Mouse (Mus musculus): ENCODE data around the gene Stk11. TPM values are rescaled to one million over a fixed set of nuclear protein-coding genes. Genes with fewer than 3 reads are reported as not detected.
A peak's percentile ranks its signal among the peaks of the same experiment; 100 is the strongest.
"Not testable (repeated sequence)": the region's sequence is repeated elsewhere in the genome, so short reads cannot be mapped to it uniquely, and the experiment has no call there.

Gene Stk11
- polyA plus RNA-seq, 1 experiment: 222 TPM

DNA sequence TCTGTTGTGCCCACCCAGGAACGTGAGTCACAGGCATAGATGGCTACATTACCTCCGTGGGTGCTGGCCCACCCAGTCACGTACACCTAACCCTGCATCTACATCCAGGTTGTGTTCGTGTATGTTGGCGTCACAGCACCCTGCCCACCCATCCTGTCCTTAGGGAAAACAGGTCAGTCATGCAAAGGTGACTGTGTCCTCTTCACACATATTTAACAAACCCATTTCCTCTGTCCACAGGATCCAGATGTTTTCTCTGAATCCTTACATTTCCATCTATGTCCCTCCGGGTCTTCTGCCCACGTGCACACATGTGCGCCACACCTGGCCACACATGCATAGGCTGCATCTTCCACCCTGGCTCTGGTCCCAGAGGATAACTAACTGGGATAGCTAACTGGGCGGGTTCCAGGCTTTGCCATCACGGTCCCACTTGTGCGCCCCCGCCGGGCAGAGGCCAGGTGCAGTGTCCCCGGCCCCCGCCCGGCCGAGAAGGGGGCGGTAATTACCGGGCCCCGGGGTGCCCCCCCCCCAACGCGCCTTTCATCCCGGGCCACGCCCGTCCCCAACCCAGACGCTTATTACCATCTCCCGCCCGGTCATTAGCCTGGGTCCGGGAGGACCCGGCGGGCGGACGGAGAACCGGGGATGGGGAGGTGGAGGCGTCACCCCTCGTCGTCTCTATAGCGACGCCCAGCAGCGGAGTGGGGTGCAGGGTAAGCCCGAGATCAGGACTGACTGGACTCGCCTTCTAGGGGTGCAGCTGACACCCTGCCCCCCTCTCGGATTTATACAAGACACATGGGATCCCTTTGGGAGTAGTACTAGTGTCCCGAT, 48.8 kb downstream of the Stk11 start:
- TF ChIP-seq POLR2A (IDR thresholded peaks at IDR 0.05; ENCODE audit: control insufficient read depth, low read depth, low read length) (no peak), CTCF (IDR thresholded peaks at IDR 0.05; ENCODE audit: control insufficient read depth, insufficient read depth, insufficient replicate concordance, low read depth, low read length) (no peak)
- no peaks in the 10 kb centered on the region for H3K36me3 ChIP-seq (ENCODE audit: control insufficient read depth, insufficient read depth, low read length)
- peak overlapping the region; percentile 68 for H3K4me3 ChIP-seq (ENCODE audit: control insufficient read depth, low read depth, low read length)
- H3K27ac ChIP-seq (ENCODE audit: control insufficient read depth, insufficient read depth, low read depth, low read length): peak overlapping the region; percentile 15; the same call in 1 of the 2 replicates
- peaks cover 33% of the 10 kb centered on the region for H3K4me1 ChIP-seq (ENCODE audit: control insufficient read depth, insufficient read depth, low read length)
- H3K27me3 ChIP-seq (ENCODE audit: control insufficient read depth, insufficient read depth, low read length): no peaks in the 10 kb centered on the region

DNA sequence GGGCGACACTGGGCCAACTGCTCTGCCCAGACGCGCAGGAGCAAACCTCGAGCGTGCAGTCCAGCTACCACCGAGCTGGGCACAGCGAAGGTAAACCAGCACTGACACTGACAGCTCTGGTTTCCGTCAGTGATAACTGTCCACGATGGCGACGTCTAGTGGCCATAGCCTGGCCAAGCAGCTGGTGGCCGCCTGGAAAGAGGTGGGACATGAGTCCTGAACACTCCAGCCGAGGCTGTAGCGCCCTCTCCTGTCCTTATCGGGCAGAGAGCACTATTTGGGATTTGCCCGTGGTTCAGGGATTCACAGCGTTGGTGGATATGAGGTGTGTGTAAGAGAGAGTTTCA, 49.4 kb downstream of the Stk11 start:
- Histone ChIP-seq H3K27ac (ENCODE audit: control insufficient read depth, insufficient read depth, low read depth, low read length) (peak overlapping the region; percentile 15; the same call in 1 of the 2 replicates), H3K4me1 (ENCODE audit: control insufficient read depth, insufficient read depth, low read length) (peaks cover 31% of the 10 kb centered on the region)

DNA sequence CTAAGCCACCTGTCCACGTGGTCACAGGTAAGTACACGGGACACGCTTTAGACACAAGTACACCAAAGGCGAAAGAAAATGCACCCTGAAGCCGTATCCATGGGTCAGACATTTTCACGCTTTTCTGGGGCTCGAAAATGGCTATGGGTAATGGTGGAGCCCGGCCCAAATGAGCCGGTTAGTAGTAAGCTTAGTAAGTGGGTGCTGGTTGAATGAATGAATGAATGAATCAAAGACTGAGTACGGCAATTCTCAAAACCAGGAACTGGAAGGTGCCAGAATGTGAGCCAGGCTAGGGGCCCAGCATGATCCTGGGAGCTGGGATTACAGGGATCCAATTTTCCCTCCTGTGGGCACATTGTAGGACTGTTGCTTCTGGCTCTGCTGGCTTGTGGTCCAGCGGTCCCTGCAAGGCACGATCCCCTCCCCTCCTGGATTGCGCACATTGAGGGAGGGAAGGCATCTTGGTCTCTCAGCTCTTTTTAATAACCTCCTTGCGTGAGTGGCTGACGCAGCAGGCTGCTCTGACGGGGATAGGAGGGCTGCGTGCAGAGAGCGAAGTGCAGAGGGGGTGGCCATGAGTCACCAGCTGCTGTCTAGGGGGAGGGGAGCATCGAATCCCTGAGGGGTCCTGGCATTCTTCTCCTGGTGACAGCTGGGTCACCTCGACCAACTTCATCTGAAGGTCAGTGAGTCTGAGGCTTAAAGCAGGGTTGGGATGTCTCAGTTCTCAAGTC, 50.0 kb downstream of the Stk11 start, which contains the start of gene Cirbp:
Cirbp (plus strand) TSS at position 594 of the 737 bp plus-strand sequence.
- Histone ChIP-seq H3K4me3 (ENCODE audit: control insufficient read depth, low read depth, low read length) (peak within 1 kb of the TSS; percentile 68), H3K4me1 (ENCODE audit: control insufficient read depth, insufficient read depth, low read length) (peaks cover 29% of the 10 kb centered on the region), H3K27me3 (ENCODE audit: control insufficient read depth, insufficient read depth, low read length) (no peaks in the 10 kb centered on the region), H3K36me3 (ENCODE audit: control insufficient read depth, insufficient read depth, low read length) (peaks cover 2% of the 10 kb centered on the region), H3K27ac (ENCODE audit: control insufficient read depth, insufficient read depth, low read depth, low read length) (peak within 1 kb of the TSS; percentile 15; the same call in 1 of the 2 replicates)
- TF ChIP-seq CTCF (IDR thresholded peaks at IDR 0.05; ENCODE audit: control insufficient read depth, insufficient read depth, insufficient replicate concordance, low read depth, low read length): no peak
- no peak for TF ChIP-seq POLR2A (IDR thresholded peaks at IDR 0.05; ENCODE audit: control insufficient read depth, low read depth, low read length)

More for the DNA sequence above, 49.4 kb downstream of the Stk11 start:
- no peaks in the 10 kb centered on the region for H3K27me3 ChIP-seq (ENCODE audit: control insufficient read depth, insufficient read depth, low read length)
- H3K36me3 ChIP-seq (ENCODE audit: control insufficient read depth, insufficient read depth, low read length): peaks cover under 1% of the 10 kb centered on the region
- peak overlapping the region; percentile 68 for H3K4me3 ChIP-seq (ENCODE audit: control insufficient read depth, low read depth, low read length)
- TF ChIP-seq CTCF (IDR thresholded peaks at IDR 0.05; ENCODE audit: control insufficient read depth, insufficient read depth, insufficient replicate concordance, low read depth, low read length) (peak; percentile 94; the same call in 1 of the 2 replicates), POLR2A (IDR thresholded peaks at IDR 0.05; ENCODE audit: control insufficient read depth, low read depth, low read length) (peak; percentile 49; the same call in 1 of the 2 replicates)

DNA sequence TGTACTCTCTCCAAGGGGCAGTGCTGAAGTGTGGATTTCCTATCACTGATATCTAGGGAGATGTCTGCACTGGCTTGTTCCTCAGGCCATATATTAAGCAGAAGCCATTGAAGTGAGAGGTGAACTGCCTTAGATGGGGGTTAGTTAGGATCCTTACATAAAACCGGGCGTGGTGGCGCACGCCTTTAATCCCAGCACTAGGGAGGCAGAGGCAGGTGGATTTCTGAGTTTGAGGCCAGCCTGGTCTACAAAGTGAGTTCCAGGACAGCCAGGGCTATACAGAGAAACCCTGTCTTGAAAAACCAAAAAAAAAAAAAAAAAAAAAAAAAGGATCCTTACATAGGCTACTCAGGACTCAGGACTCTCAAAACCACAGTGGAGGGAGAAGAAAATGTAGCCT, 50.5 kb downstream of the Stk11 start:
- not testable (repeated sequence) for H3K36me3 ChIP-seq (ENCODE audit: control insufficient read depth, insufficient read depth, low read length); H3K27ac ChIP-seq (ENCODE audit: control insufficient read depth, insufficient read depth, low read depth, low read length); H3K4me3 ChIP-seq (ENCODE audit: control insufficient read depth, low read depth, low read length); H3K27me3 ChIP-seq (ENCODE audit: control insufficient read depth, insufficient read depth, low read length)
- peaks cover 24% of the 10 kb centered on the region for H3K4me1 ChIP-seq (ENCODE audit: control insufficient read depth, insufficient read depth, low read length)

DNA sequence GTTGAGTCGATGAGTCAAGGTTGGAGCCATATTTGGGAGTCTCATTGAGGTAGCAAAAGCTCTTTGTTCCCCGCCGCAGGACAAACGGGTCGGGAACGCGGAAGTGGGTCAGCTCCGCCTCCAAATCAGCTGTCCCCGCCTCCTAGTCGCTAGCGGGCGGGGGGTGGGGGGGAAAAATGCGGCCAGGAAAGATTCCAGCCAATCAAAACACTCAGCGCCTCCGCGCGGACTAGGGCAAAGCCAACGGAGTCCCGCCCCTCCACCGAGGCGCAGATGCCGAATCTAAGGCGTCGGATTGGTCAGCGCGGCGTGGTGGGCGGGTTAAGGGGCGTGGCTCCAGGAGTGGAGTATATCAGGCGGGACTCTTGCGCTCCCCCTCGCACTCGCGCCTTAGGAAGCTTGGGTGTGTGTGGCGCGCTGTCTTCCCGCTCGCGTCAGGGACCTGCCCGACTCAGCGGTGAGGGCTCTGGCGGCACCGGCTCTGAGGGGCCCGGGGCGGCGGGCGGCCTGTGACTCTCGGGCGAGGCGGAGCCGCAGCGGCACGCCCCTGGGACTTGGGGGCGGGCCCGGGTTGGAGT, 51.9 kb downstream of the Stk11 start:
- H3K4me1 ChIP-seq (ENCODE audit: control insufficient read depth, insufficient read depth, low read length): peaks cover 30% of the 10 kb centered on the region
- TF ChIP-seq POLR2A (IDR thresholded peaks at IDR 0.05; ENCODE audit: control insufficient read depth, low read depth, low read length): peak; percentile 100
- TF ChIP-seq CTCF (IDR thresholded peaks at IDR 0.05; ENCODE audit: control insufficient read depth, insufficient read depth, insufficient replicate concordance, low read depth, low read length): no peak

DNA sequence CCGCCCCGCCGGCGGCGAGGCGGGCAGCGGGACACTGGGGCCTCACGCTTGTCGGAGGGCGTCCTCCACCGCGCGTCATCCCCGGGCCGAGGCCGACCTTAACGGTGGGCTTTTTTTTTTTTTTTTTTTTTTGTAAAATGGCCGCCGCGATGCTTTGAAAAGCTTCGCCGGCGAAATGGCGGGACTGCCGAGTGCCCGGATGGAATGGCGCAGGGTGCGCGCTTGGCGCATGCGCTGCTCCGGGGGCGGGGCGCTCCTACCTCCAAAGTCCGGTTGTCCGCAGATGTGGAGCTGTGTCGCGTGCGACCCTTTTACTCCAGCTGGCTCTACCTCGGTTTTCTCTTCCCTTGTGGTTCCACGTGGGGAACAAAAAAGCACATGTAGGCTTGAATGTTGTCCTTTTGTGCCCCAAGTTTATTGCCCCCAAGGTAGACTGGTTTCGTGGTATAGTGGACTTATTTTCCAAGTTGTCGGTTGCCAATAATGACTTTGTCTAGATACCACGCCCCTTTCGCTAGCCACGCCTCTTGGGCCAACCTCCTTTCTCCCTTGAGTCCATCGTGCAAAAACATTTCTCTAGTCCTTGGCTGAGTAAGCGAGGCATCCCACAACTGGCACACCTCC, 52.5 kb downstream of the Stk11 start:
- TF ChIP-seq CTCF (IDR thresholded peaks at IDR 0.05; ENCODE audit: control insufficient read depth, insufficient read depth, insufficient replicate concordance, low read depth, low read length) (no peak), POLR2A (IDR thresholded peaks at IDR 0.05; ENCODE audit: control insufficient read depth, low read depth, low read length) (no peak; the same call in 1 of the 2 replicates)
- Histone ChIP-seq H3K4me3 (ENCODE audit: control insufficient read depth, low read depth, low read length) (peak overlapping the region; percentile 91), H3K27ac (ENCODE audit: control insufficient read depth, insufficient read depth, low read depth, low read length) (peak overlapping the region; percentile 99), H3K4me1 (ENCODE audit: control insufficient read depth, insufficient read depth, low read length) (peaks cover 32% of the 10 kb centered on the region), H3K36me3 (ENCODE audit: control insufficient read depth, insufficient read depth, low read length) (peaks cover 4% of the 10 kb centered on the region), H3K27me3 (ENCODE audit: control insufficient read depth, insufficient read depth, low read length) (no peaks in the 10 kb centered on the region)

More for the DNA sequence above, 51.9 kb downstream of the Stk11 start:
- H3K4me3 ChIP-seq (ENCODE audit: control insufficient read depth, low read depth, low read length): peak overlapping the region; percentile 91
- no peaks in the 10 kb centered on the region for H3K27me3 ChIP-seq (ENCODE audit: control insufficient read depth, insufficient read depth, low read length)
- H3K27ac ChIP-seq (ENCODE audit: control insufficient read depth, insufficient read depth, low read depth, low read length): peak overlapping the region; percentile 99
- H3K36me3 ChIP-seq (ENCODE audit: control insufficient read depth, insufficient read depth, low read length): peaks cover 4% of the 10 kb centered on the region
